Mouse (Mus musculus) heart, adult 2 months (tissue): Measurements from ENCODE around the gene Krt26.

ENCODE experiments used
- CTCF ChIP-seq: fragments of 200-600 bp; IDR thresholded peaks from 2 replicates; pipeline ENCODE4 v1.8.1; 2022; ENCODE audit warnings: antibody characterized with exemption, mild to moderate bottlenecking, moderate library complexity
- EP300 ChIP-seq: fragments of 200-500 bp; IDR thresholded peaks from 2 replicates; pipeline ENCODE4 v1.6.1; 2011; ENCODE audit warnings: low read depth, low read length, control low read depth; ENCODE audit not compliant: insufficient read depth
- POLR2A ChIP-seq: fragments of 200-500 bp; IDR thresholded peaks from 2 replicates; pipeline ENCODE4 v1.6.1; 2011; ENCODE audit warnings: mild to moderate bottlenecking, low read depth, low read length, control low read depth; ENCODE audit not compliant: insufficient read depth

GRCm38 (mm10) chr11:99374803-99375202 lies 37.0 kb upstream of the Krt26 start, which contains the start of gene Krt28:
- TF ChIP-seq POLR2A: no peak
- no peak for TF ChIP-seq CTCF
- TF ChIP-seq EP300: no peak
